Mouse (Mus musculus) embryonic facial prominence, embryonic 14.5 days (tissue): Measurements from ENCODE around the gene Diras1. TPM values are rescaled to one million over a fixed set of nuclear protein-coding genes. Genes with fewer than 3 reads are reported as not detected.
"Not testable (repeated sequence)": the region's sequence is repeated elsewhere in the genome, so short reads cannot be mapped to it uniquely, and the experiment has no call there.

ENCODE experiments used
- ATAC-seq: fragments of 200-750 bp; cut with Nextera tagmentation; 2 replicates; pipeline ENCODE4 v1.8.0; 2017; ENCODE audit warnings: low read depth, moderate number of reproducible peaks, moderate TSS enrichment
- DNase-seq: peaks from one replicate; pipeline ENCODE4 v3.0.0-alpha.2; 2015; ENCODE audit warnings: low spot score
- H3K27ac ChIP-seq: fragments of 300-500 bp; sonication (generic); replicated peaks from 2 replicates; pipeline ENCODE4 v1.5.1; 2014; ENCODE audit warnings: low read depth, mild to moderate bottlenecking, low read length, moderate library complexity
- H3K27me3 ChIP-seq: fragments of 300-500 bp; sonication (generic); replicated peaks from 2 replicates; pipeline ENCODE4 v1.6.1; 2014; ENCODE audit warnings: low read length; ENCODE audit not compliant: control insufficient read depth, insufficient read depth
- H3K36me3 ChIP-seq: fragments of 300-500 bp; sonication (generic); 2 replicates; pipeline ENCODE4 v1.6.1; 2014; ENCODE audit warnings: low read length, mixed read lengths; ENCODE audit not compliant: control insufficient read depth, insufficient read depth
- H3K4me1 ChIP-seq: fragments of 300-500 bp; sonication (generic); 2 replicates; pipeline ENCODE4 v1.6.1; 2014; ENCODE audit warnings: antibody characterized with exemption, low read length; ENCODE audit not compliant: control insufficient read depth, insufficient read depth
- H3K4me2 ChIP-seq: fragments of 300-500 bp; sonication (generic); 2 replicates; pipeline ENCODE4 v1.6.1; 2014; ENCODE audit warnings: low read depth, mild to moderate bottlenecking, low read length, moderate library complexity, mixed read lengths
- H3K4me3 ChIP-seq: fragments of 300-500 bp; sonication (generic); 2 replicates; pipeline ENCODE4 v1.5.1; 2014; ENCODE audit warnings: low read depth, mild to moderate bottlenecking, low read length
- H3K9ac ChIP-seq: fragments of 300-500 bp; sonication (generic); 2 replicates; pipeline ENCODE4 v1.6.1; 2014; ENCODE audit warnings: low read depth, mild to moderate bottlenecking, low read length, moderate library complexity, mixed read lengths
- H3K9me3 ChIP-seq: fragments of 300-500 bp; sonication (generic); 2 replicates; pipeline ENCODE4 v1.6.1; 2016; ENCODE audit warnings: low read length; ENCODE audit not compliant: control insufficient read depth
- WGBS: fragments of 180-500 bp; shearing (Covaris S2); extraction: QIAGEN DNeasy Blood & Tissue Kit; methylation state at CpG from one replicate; pipeline ENCODE4 v1.1.7; 2014; 5-methylcytosine and 5-hydroxymethylcytosine counted together
- polyA plus RNA-seq: library from polyadenylated mRNA; unstranded; fragments of >200 nt; fragmentation: Nextera tagmentation; extraction: Ambion mirVana; gene quantifications from 2 replicates; pipeline ENCODE4 v1.2.1, GENCODE M21; 2014

Gene Diras1
- polyA plus RNA-seq, 1 experiment from 2014 or later = 0.95 TPM

DNA sequence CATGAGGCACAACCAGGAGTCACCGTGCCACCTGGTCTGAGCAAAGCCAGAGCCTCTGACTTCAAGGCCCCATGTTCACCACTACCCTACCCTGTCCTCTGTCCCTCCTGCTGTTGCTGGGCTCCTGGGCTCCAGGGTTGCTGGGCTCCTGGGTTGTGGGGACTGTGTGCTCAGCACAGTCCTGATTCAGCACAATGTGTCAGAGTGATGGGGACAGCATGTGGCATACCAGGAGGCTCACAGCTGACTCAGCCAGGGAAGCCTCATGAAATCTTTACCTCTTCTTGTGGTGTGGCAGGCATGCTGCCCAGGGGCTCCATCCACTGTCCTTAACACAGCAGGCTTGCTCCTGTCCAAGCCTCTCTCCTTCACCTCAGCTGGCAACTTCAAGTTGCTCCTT is 33.5 kb downstream of the Diras1 start:
- Histone ChIP-seq H3K27ac (no peak overlapping the region), H3K9ac (no peak overlapping the region), H3K4me3 (no peak overlapping the region), H3K4me1 (no peaks in the 10 kb centered on the region; the same call in 1 of the 2 replicates), H3K36me3 (no peaks in the 10 kb centered on the region), H3K9me3 (no peaks in the 10 kb centered on the region), H3K4me2 (no peak overlapping the region), H3K27me3 (peaks cover under 1% of the 10 kb centered on the region; the same call in 1 of the 2 replicates)
- WGBS = 88% methylated on average over 1 of the region's 1 CpGs
- no peak for DNase-seq
- no peak for ATAC-seq

DNA sequence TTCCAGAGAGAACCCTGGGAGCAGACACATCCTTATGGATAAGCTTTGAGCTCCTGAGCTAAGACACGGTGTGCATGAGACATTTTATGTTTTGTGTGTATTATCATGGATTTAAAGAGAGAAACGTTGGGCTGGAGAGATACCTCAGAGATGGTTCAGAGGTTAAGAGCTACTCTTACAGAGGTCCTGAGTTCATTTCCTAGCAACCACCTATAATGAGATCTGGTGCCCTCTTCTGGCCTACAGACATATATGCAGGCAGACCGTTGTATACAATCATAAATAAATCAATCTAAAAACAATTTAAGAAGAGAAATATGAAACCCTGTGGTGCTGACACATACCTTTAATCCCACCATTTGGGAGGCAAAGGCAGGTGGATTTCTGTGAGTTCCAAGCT is 34.5 kb downstream of the Diras1 start:
- no peak for DNase-seq

DNA sequence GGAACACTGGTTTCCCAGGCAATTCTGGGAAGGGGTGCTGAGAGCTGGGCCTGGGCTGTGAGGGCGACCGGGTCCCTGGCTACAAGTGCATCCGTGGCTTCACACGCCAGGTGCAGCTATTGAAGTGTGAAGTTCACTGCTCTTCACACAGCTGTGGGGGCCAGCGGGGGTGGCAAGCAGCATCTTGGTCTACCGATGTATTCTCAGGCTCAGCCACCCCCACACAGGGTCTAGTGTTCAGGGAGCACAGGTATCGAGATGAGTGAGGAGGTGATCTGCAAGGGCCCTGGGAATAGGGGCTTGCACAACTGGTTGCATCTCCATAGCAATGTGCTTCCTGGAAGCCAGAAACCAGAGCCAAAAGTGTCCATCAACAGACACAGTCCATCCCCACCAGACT is 35.1 kb downstream of the Diras1 start:
- H3K4me1 ChIP-seq = peaks cover 4% of the 10 kb centered on the region
- peaks cover 15% of the 10 kb centered on the region for H3K27me3 ChIP-seq
- no peaks in the 10 kb centered on the region for H3K9me3 ChIP-seq
- H3K9ac ChIP-seq = no peak overlapping the region
- no peak overlapping the region for H3K4me2 ChIP-seq
- H3K36me3 ChIP-seq = no peaks in the 10 kb centered on the region
- DNase-seq (no peak), ATAC-seq (no peak)
- 58% methylated on average over 7 of the region's 7 CpGs for WGBS
- no peak overlapping the region for H3K4me3 ChIP-seq
- no peak overlapping the region for H3K27ac ChIP-seq

More for the DNA sequence above, 34.5 kb downstream of the Diras1 start:
- no peaks in the 10 kb centered on the region for H3K36me3 ChIP-seq
- no peaks in the 10 kb centered on the region; the same call in 1 of the 2 replicates for H3K4me1 ChIP-seq
- ATAC-seq = no peak
- H3K9ac ChIP-seq = no peak overlapping the region
- peaks cover 9% of the 10 kb centered on the region for H3K27me3 ChIP-seq
- no peaks in the 10 kb centered on the region for H3K9me3 ChIP-seq
- 13% methylated on average over 3 of the region's 3 CpGs for WGBS
- H3K4me3 ChIP-seq = no peak overlapping the region
- H3K27ac ChIP-seq = no peak overlapping the region
- H3K4me2 ChIP-seq = no peak overlapping the region

DNA sequence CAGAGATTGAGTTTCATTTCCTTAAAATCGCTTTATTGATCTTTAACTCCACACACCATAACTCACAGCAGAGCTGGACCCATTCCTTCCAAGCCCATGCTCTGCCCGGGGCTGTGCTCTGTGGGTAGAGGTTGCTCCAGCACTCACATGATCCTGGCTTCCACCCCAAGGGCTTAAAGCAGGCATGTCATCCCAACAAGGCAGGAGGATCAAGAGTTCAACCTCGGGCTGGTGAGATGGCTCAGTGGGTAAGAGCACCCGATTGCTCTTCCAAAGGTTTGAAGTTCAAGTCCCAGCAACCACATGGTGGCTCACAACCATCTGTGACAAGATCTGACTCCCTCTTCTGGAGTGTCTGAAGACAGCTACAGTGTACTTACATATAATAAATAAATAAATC is 35.6 kb downstream of the Diras1 start:
- not testable (repeated sequence) for ATAC-seq, H3K9ac ChIP-seq, H3K4me3 ChIP-seq, H3K9me3 ChIP-seq, H3K4me1 ChIP-seq, H3K4me2 ChIP-seq, H3K27ac ChIP-seq, DNase-seq, H3K36me3 ChIP-seq
- peaks cover 20% of the 10 kb centered on the region for H3K27me3 ChIP-seq
- 54% methylated on average over 4 of the region's 4 CpGs for WGBS

DNA sequence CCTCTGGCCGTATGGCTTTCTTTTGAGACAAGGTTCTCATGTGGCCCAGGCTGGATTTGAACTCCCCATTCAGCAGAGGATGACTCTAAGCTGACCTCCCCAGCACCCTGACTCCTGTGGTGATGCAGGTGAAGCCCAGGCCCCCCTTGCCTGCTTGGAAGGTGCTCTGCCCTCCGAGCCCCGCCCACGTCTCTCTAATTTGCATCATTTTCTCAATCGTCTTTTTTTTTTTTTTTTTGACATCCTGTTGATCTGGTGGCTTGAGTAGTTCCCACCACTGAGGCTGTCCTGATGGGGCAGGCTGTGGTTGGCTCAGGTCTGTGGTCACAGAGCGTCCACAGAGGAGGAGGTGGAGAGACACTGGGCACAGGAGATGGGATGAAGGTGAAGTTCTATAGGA is 36.0 kb downstream of the Diras1 start:
- no peak overlapping the region for H3K27ac ChIP-seq
- 64% methylated on average over 6 of the region's 6 CpGs for WGBS
- H3K4me1 ChIP-seq = peaks cover 4% of the 10 kb centered on the region
- ATAC-seq = no peak
- H3K27me3 ChIP-seq = peaks cover 24% of the 10 kb centered on the region
- no peak overlapping the region for H3K4me3 ChIP-seq
- no peaks in the 10 kb centered on the region for H3K36me3 ChIP-seq
- DNase-seq = no peak
- no peak overlapping the region for H3K9ac ChIP-seq
- no peaks in the 10 kb centered on the region for H3K9me3 ChIP-seq
- no peak overlapping the region for H3K4me2 ChIP-seq

DNA sequence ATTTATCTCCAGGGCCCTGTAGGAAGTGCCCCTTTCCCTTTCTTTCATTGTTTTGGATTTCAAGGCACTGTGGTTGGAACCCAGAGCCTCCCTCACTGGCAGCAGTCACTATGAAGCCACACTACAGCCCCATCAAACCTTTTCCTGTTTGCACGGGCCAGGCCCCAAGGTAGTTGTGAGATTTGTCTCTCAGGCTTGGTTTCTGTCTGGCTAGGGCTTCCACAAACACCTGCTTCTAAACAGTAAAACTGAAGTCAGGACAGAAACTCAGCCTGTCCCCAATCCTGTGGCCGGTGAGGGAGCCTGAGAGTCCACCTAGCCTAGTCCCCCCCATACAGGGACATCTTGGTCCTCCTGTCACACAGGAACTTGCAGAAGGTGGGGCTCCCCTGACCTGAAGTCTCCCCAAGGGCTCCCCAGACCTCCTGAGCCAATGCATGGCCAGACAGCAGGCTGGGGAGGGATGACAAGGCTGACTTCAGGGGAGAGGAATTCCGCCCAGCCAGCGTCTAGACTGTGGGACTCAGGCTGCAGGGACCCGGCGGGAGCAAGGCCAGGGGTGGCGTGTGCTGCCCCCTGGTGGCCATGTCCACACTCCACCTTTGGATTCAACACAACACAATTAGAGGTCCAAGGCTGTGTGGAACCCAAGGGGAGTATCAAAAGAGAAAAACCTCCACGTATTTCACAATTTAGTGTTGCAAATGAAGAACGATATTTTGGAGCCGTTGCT is 37.6 kb downstream of the Diras1 start:
- peak overlapping the region; percentile 21 for H3K9ac ChIP-seq
- H3K27ac ChIP-seq = peak overlapping the region; percentile 34; the same call in 1 of the 2 replicates
- peaks cover 24% of the 10 kb centered on the region for H3K27me3 ChIP-seq
- no peaks in the 10 kb centered on the region for H3K36me3 ChIP-seq
- DNase-seq (peak; percentile 93), ATAC-seq (peak; percentile 92)
- 11% methylated on average over 10 of the region's 10 CpGs for WGBS
- no peak overlapping the region for H3K4me3 ChIP-seq
- peaks cover 4% of the 10 kb centered on the region for H3K4me1 ChIP-seq
- H3K4me2 ChIP-seq = 0 out of 2 replicates have a peak overlapping the region, but pooled peaks have one; percentile 16
- no peaks in the 10 kb centered on the region for H3K9me3 ChIP-seq

DNA sequence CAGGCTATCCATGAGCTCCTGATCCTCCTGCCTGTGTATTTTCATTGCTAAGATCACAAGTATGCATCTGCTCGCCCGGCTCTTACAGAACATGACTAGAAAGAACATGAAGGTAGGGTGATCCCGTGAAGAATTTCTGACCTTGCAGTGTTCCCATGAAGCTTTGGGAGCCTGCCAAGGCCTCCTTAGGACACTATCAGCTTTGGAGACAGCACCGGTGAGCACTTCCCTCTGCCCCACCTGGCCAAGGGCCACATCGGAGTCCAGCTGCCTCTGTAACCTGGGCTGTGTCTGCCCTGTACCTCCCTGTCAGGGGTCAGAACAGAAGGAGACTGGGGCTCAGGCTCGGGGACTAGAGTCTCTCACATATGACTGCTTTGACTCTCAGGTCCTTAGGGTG is 38.7 kb downstream of the Diras1 start:
- no peaks in the 10 kb centered on the region for H3K9me3 ChIP-seq
- peaks cover 24% of the 10 kb centered on the region for H3K27me3 ChIP-seq
- DNase-seq (no peak), ATAC-seq (no peak)
- H3K4me3 ChIP-seq = no peak overlapping the region
- no peak overlapping the region for H3K27ac ChIP-seq
- H3K4me2 ChIP-seq = no peak overlapping the region
- 78% methylated on average over 6 of the region's 6 CpGs for WGBS
- H3K9ac ChIP-seq = no peak overlapping the region
- H3K36me3 ChIP-seq = no peaks in the 10 kb centered on the region
- peaks cover 4% of the 10 kb centered on the region for H3K4me1 ChIP-seq

DNA sequence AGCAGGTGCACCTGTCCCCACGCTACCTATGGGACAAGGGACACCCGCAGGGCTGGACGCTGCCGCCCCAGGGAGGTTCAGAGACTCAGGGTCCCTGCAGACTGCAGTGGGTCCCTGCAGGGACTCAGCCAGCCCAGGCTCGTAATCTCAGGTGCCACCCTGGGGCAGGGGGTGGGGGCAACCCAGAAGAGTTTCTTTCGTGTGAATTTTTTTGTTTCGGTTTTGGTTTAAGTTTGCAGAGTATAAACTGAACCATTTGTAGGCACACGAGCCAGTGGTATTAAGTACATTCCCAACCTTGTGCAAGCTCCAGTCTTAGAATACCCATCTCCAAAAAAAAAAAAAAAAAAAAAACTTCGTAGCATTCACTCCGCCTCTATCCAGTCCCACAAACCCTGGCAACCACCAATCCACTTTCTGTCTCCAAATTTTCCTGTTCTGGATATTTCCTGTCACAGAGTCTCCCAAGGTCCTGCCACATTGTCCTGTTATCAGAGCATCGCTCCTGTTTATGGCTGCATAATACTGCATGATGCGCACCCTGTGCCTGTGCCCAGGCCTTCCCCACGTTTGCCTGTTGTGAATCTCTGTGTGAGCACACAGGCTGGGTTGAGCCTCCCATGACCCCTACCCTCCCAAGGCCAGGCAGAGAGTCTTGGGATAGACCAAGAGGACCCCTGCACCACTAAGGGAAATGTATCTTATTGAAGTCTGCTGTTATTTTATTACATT is 39.3 kb downstream of the Diras1 start:
- Histone ChIP-seq H3K4me2 (peak overlapping the region; percentile 45), H3K4me3 (peak overlapping the region; percentile 19), H3K27ac (no peak overlapping the region), H3K36me3 (no peaks in the 10 kb centered on the region), H3K9ac (peak overlapping the region; percentile 9; the same call in 1 of the 2 replicates), H3K9me3 (no peaks in the 10 kb centered on the region), H3K27me3 (peaks cover 24% of the 10 kb centered on the region), H3K4me1 (peaks cover 4% of the 10 kb centered on the region)
- WGBS = 32% methylated on average over 13 of the region's 13 CpGs
- DNase-seq (no peak), ATAC-seq (no peak; the same call in 1 of the 2 replicates)
